Mouse (Mus musculus) spleen, adult 2 months (tissue): ENCODE measurements around the gene Gm10318. TPM values are rescaled to one million over a fixed set of nuclear protein-coding genes. Genes with fewer than 3 reads are reported as not detected.
A peak's percentile ranks its signal among the peaks of the same experiment; 100 is the strongest.

Source experiments
- DNase-seq, 2 experiments: peaks; one replicate each; pipeline versions ENCODE4 v3.0.0 to v3.0.0-alpha.2; 2012 to 2021; ENCODE audit warnings: low spot score in 2 of 2, low read depth in 1 of 2
- H3K27ac ChIP-seq: fragments of 200-500 bp; 2 replicates; pipeline ENCODE4 v1.5.1; 2012; ENCODE audit warnings: low read length, inconsistent platforms; ENCODE audit not compliant: insufficient read depth
- H3K27me3 ChIP-seq: fragments of 200-500 bp; 2 replicates; pipeline ENCODE4 v1.6.1; 2012; ENCODE audit warnings: mild to moderate bottlenecking, moderate library complexity, low read length, inconsistent platforms; ENCODE audit not compliant: control insufficient read depth, insufficient read depth
- H3K36me3 ChIP-seq: fragments of 200-500 bp; 2 replicates; pipeline ENCODE4 v1.6.1; 2012; ENCODE audit warnings: mild to moderate bottlenecking, low read length, inconsistent platforms; ENCODE audit not compliant: control insufficient read depth, insufficient read depth
- H3K4me1 ChIP-seq: fragments of 200-500 bp; 2 replicates; pipeline ENCODE4 v1.6.1; 2011; ENCODE audit warnings: inconsistent platforms; ENCODE audit not compliant: control insufficient read depth, insufficient read depth, insufficient read length
- H3K4me3 ChIP-seq: fragments of 200-500 bp; 2 replicates; pipeline ENCODE4 v1.5.1; 2011; ENCODE audit warnings: mild to moderate bottlenecking, inconsistent platforms; ENCODE audit not compliant: insufficient read depth, insufficient read length; ENCODE audit errors: extremely low read depth
- CTCF ChIP-seq: fragments of 200-500 bp; IDR thresholded peaks from 2 replicates; pipeline ENCODE4 v1.5.1; 2011; ENCODE audit warnings: mild to moderate bottlenecking, inconsistent platforms; ENCODE audit not compliant: insufficient read depth, insufficient read length, insufficient replicate concordance; ENCODE audit errors: extremely low read depth
- POLR2A ChIP-seq: fragments of 200-500 bp; IDR thresholded peaks from 2 replicates; pipeline ENCODE4 v1.6.1; 2011; ENCODE audit warnings: low read depth, low read length, inconsistent platforms
- WGBS: fragments of 180-500 bp; shearing (Covaris S2); methylation state at CpG from one replicate; pipeline ENCODE4 v1.1.7; 2018; 5-methylcytosine and 5-hydroxymethylcytosine counted together
- polyA plus RNA-seq: library from polyadenylated mRNA; depleted of rRNA; stranded (reverse); fragments of >200 nt; gene quantifications from 2 replicates; pipeline ENCODE4 v1.2.3, GENCODE M21; 2012

Gene Gm10318
- polyA plus RNA-seq, 1 experiment, result not detected

DNA sequence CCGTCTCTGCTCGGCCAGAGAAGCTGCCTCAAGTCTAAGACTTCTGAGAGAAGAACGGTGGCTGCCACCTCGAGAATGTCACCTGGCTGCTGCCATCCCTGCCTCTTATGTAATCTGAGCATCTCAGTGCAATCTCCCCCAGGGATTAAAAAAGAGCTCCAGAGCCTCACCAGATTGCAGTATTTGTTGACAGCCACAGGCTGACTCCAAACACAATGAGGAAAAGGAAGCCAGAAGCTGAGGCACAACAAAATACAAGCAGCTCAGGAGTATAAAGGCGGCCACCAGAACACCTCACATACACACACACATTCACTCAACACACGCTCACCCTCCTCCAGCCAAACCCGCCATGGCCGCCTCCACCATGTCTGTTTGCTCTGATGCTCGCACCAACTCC, 17.0 kb upstream of the Gm10318 start, which contains the start of gene Krtap10-10:
Krtap10-10 (plus strand) TSS at position 301 of the 400 bp plus-strand sequence.
- Histone ChIP-seq H3K36me3 (no peaks in the 10 kb centered on the region), H3K27ac (no peak within 1 kb of the TSS), H3K4me3 (no peak within 1 kb of the TSS), H3K4me1 (no peaks in the 10 kb centered on the region), H3K27me3 (no peaks in the 10 kb centered on the region)
- 68% methylated on average over 9 of the region's 9 CpGs for WGBS
- TF ChIP-seq POLR2A (no peak), CTCF (no peak)
- DNase-seq, result no peak

DNA sequence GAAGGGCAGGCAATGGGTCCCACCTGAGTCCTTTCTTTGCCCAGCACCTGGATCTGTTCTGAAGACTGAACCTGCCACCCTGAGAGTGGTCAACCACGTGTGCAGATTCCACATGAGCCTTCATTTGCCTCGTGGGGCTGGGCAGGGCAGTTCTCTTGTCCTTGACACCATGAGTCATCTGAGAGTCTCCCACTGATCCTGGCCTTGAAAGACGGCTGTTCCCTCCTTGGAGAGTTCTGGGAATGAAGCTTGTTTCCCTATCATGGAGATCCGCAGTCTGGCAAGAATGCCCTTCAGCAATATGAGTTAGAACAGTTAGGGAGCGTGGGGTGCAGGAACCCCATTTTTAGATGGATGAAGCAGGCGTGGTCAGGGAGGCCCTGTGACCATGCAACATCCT, 13.7 kb upstream of the Gm10318 start:
- no peak for DNase-seq
- no peak overlapping the region for H3K4me3 ChIP-seq
- H3K27ac ChIP-seq, result no peak overlapping the region
- 71% methylated on average over 6 of the region's 6 CpGs for WGBS
- no peaks in the 10 kb centered on the region for H3K4me1 ChIP-seq
- H3K27me3 ChIP-seq, result no peaks in the 10 kb centered on the region
- TF ChIP-seq CTCF (no peak), POLR2A (no peak)
- H3K36me3 ChIP-seq, result no peaks in the 10 kb centered on the region

DNA sequence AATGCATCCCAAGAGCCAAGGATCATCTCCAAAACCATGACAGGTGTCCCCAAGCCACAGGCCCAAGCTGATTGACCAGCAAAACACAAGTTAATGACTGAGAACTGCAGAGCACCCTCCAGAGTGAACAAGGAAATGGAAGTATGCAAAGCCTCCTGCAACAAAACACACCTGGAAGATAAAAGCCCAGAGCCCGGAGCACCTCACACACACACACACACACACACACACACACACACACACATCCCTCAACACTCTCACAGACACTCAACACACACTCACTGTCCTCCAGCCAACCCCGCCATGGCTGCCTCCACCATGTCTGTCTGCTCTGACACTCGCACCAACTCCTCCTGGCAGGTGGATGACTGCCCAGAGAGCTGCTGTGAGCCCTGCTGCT, 6.2 kb upstream of the Gm10318 start, which contains the start of gene Gm36176:
Gm36176 (plus strand) TSS at position 301 of the 400 bp plus-strand sequence.
- DNase-seq, result no peak
- H3K4me3 ChIP-seq, result no peak within 1 kb of the TSS
- no peak within 1 kb of the TSS for H3K27ac ChIP-seq
- H3K36me3 ChIP-seq, result no peaks in the 10 kb centered on the region
- H3K27me3 ChIP-seq, result no peaks in the 10 kb centered on the region
- no peaks in the 10 kb centered on the region for H3K4me1 ChIP-seq
- WGBS, result 93% methylated on average over 2 of the region's 3 CpGs
- TF ChIP-seq CTCF (no peak), POLR2A (no peak)

DNA sequence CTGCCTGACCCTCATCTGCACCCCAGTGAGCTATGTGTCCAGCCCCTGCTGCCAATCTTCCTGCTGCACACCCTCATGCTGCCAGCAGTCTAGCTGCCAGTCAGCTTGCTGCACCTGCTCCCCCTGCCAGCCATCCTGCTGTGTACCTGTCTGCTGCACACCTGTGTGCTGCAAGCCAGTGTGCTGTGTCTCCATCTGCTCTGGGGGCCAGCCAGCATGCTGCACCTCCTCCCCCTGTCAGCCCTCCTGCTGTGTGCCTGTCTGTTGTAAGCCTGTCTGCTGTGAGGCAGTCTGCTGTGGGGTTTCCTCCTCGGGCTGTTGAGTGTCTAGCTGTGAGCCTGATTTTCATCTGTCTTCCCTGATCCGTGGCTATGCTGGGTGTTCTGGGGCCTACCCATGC, 5.7 kb upstream of the Gm10318 start:
- H3K36me3 ChIP-seq, result no peaks in the 10 kb centered on the region
- no peak overlapping the region for H3K27ac ChIP-seq
- H3K27me3 ChIP-seq, result no peaks in the 10 kb centered on the region
- DNase-seq, result no peak
- TF ChIP-seq POLR2A (no peak), CTCF (no peak)
- no peaks in the 10 kb centered on the region for H3K4me1 ChIP-seq
- no peak overlapping the region for H3K4me3 ChIP-seq
- WGBS, result 43% methylated on average over 2 of the region's 2 CpGs

DNA sequence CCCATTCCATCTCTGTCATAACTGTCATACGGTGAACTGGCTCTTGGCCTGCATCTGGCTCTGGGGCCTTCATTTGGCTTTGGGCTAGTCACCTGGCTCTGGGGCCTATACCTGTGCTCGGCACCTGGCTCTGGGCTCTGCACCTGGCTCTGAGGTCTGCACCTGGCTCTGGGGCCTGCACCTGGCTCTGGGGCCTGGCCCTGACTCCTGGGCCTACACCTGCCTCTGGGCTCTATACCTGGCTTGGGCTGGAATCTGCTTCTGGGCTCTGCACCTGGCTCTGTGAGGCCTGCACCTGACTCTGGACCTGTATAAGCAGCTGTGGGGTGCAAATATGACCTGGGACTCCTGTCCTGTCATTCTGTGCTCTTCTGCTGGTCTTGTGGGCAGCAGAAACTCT, 5.1 kb upstream of the Gm10318 start:
- no peak for TF ChIP-seq POLR2A
- no peak for TF ChIP-seq CTCF
- WGBS, result 84% methylated on average over 2 of the region's 2 CpGs

DNA sequence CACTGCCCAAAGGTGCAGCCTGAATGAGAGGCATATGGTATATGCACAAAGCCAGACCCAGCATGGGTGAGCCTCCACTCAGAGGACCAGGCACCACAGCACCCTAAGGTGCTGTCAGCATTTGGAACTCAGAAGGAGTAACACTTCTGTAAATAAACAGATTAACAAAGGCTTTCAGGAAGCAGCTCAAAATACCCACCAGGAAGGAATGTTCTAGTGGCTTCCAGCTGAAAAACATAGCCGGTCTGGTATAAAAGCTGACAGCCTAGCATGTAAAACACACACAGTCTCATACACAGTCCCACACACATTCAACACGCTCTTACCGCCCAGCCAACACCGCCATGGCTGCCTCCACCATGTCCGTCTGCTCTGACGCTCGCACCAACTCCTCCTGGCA, 9.0 kb downstream of the Gm10318 start, which contains the start of gene Gm3285:
Gm3285 (plus strand) TSS at position 301 of the 400 bp plus-strand sequence.
- no peak for TF ChIP-seq POLR2A
- no peak for TF ChIP-seq CTCF
- H3K27me3 ChIP-seq, result no peaks in the 10 kb centered on the region
- 0 out of 2 replicates have a peak, but pooled peaks cover 2% of the 10 kb centered on the region for H3K4me1 ChIP-seq
- 63% methylated on average over 5 of the region's 7 CpGs for WGBS
- no peak within 1 kb of the TSS for H3K27ac ChIP-seq
- DNase-seq, result no peak
- no peak within 1 kb of the TSS for H3K4me3 ChIP-seq
- no peaks in the 10 kb centered on the region for H3K36me3 ChIP-seq

More for the DNA sequence above, 5.1 kb upstream of the Gm10318 start:
- no peak overlapping the region for H3K27ac ChIP-seq
- H3K36me3 ChIP-seq, result no peaks in the 10 kb centered on the region
- H3K4me1 ChIP-seq, result no peaks in the 10 kb centered on the region
- H3K27me3 ChIP-seq, result no peaks in the 10 kb centered on the region
- H3K4me3 ChIP-seq, result no peak overlapping the region
- no peak for DNase-seq

DNA sequence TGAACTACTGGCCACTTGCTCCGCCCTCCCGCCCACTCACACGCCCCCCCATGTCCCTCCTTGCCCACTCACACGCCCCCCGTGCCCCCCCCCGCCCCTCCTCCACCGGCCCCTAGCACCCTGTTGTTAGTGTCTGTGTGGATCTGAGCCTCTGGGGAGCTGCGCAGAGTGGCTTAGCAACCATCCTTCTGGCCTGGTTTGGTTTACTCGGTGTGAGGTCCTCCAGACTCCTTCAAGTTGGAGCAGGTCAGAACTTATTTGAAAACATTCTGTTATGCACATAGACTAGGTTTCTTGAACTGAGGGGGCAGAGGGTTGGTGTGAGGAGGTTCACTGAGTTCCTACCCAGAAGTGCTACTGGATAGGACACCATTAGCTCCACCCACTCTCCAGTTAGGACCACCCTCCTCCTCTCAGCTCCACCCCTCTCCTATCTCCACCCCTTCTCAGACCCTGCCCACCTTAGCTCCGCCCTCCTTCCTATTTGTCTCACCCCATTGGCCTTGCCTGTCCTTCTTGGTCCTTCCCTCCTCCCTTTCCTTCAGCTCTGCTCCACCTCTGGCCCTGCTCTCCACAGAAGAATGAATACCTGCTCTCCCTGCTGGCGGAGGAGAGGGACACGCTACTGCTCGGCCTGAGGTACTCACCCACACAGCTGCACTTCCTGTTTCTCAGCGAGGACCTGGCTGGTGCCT, 11.6 kb downstream of the Gm10318 start:
- no peaks in the 10 kb centered on the region for H3K36me3 ChIP-seq
- peak overlapping the region; percentile 38 for H3K4me3 ChIP-seq
- peak; percentile 22 to 42 for DNase-seq
- 25% methylated on average over 14 of the region's 14 CpGs for WGBS
- no peak overlapping the region for H3K27ac ChIP-seq
- H3K27me3 ChIP-seq, result no peaks in the 10 kb centered on the region
- 0 out of 2 replicates have a peak, but pooled peaks cover 2% of the 10 kb centered on the region for H3K4me1 ChIP-seq
- no peak for TF ChIP-seq CTCF
- no peak for TF ChIP-seq POLR2A
